Mouse (Mus musculus) liver, embryonic 13.5 days (tissue): ENCODE results near the gene Hoxb2. TPM values are rescaled to one million over a fixed set of nuclear protein-coding genes. Genes with fewer than 3 reads are reported as not detected.

ENCODE experiments used
- ATAC-seq: fragments of 200-750 bp; cut with Nextera tagmentation; 2 replicates; pipeline ENCODE4 v1.8.0; 2017; ENCODE audit warnings: low read depth, mild to moderate bottlenecking, moderate number of reproducible peaks, moderate library complexity
- DNase-seq: peaks from one replicate; pipeline ENCODE4 v3.0.0; 2022
- H3K27ac ChIP-seq: fragments of 300-500 bp; sonication (generic); 2 replicates; pipeline ENCODE4 v1.5.1; 2015; ENCODE audit warnings: moderate library complexity, mild to moderate bottlenecking, inconsistent platforms
- H3K27me3 ChIP-seq: fragments of 300-500 bp; sonication (generic); 2 replicates; pipeline ENCODE4 v1.6.1; 2015; ENCODE audit warnings: mild to moderate bottlenecking, inconsistent platforms
- H3K36me3 ChIP-seq: fragments of 300-500 bp; sonication (generic); 2 replicates; pipeline ENCODE4 v1.6.1; 2015; ENCODE audit warnings: mild to moderate bottlenecking, inconsistent platforms
- H3K4me1 ChIP-seq: fragments of 300-500 bp; sonication (generic); replicated peaks from 2 replicates; pipeline ENCODE4 v1.6.1; 2015; ENCODE audit warnings: inconsistent platforms
- H3K4me2 ChIP-seq: fragments of 300-500 bp; sonication (generic); 2 replicates; pipeline ENCODE4 v1.6.1; 2015; ENCODE audit warnings: inconsistent platforms, mild to moderate bottlenecking, moderate library complexity
- H3K4me3 ChIP-seq: fragments of 300-500 bp; sonication (generic); replicated peaks from 2 replicates; pipeline ENCODE4 v1.5.1; 2015; ENCODE audit warnings: mild to moderate bottlenecking, inconsistent platforms
- H3K9ac ChIP-seq: fragments of 300-500 bp; sonication (generic); 2 replicates; pipeline ENCODE4 v1.6.1; 2015; ENCODE audit warnings: mild to moderate bottlenecking, inconsistent platforms
- H3K9me3 ChIP-seq: fragments of 300-500 bp; sonication (generic); replicated peaks from 2 replicates; pipeline ENCODE4 v1.6.1; 2016; ENCODE audit warnings: inconsistent platforms
- whole genome bisulfite sequencing: fragments of 180-500 bp; shearing (Covaris S2); methylation state at CpG from one replicate; pipeline ENCODE4 v1.1.7; 2015; ENCODE audit not compliant: insufficient replicate concordance; 5-methylcytosine and 5-hydroxymethylcytosine counted together
- polyA plus RNA-seq: library from polyadenylated mRNA; unstranded; fragments of >200 nt; fragmentation: Nextera tagmentation; extraction: Ambion mirVana; gene quantifications from 2 replicates; pipeline ENCODE4 v1.2.1, GENCODE M21; 2015

Hoxb2 gene
- polyA plus RNA-seq, 1 experiment from 2014 or later = 1.7 TPM

DNA sequence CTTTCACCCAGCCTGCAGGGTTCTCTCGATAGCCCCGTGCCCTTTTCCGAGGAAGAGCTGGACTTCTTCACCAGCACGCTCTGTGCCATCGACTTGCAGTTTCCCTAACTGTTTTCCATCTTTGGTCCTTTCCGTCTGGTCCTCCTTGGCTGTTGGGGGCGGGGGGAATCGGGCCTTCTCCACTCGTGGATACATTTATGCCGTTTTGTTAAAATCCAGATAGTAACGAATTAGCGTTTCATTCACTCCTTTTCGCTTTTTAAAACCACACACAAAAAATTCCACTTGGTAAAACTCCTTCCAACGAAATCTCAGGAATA is 3.2 kb downstream of the Hoxb2 start:
- peak overlapping the region; percentile 42 for H3K4me2 ChIP-seq

DNA sequence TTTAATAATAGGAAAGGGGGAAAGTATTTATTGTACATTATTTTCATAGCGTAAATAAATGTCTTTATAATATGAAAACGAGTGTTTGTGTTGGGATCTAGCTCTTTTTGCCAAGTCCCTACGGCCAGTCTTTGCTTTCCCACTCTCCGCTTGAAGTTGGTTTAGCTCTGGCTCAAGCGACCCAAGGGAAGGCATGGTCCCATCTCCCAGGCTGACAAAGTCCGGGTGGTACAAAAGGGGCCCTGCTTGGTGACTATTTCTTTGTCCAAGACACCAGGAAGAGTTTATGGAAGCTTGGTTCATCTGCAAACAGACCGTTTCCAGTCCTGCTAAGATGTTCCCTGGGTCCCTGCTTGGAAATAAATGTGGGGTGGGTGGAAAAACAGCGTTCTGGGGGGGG is 3.6 kb downstream of the Hoxb2 start:
- Histone ChIP-seq H3K4me3 (peak overlapping the region; percentile 16; the same call in 1 of the 2 replicates), H3K4me1 (no peaks in the 10 kb centered on the region), H3K36me3 (no peaks in the 10 kb centered on the region), H3K9me3 (no peaks in the 10 kb centered on the region), H3K27ac (0 out of 2 replicates have a peak overlapping the region, but pooled peaks have one; percentile 43), H3K9ac (peak overlapping the region; percentile 39; the same call in 1 of the 2 replicates), H3K4me2 (peak overlapping the region; percentile 38), H3K27me3 (peaks cover 93% of the 10 kb centered on the region)
- DNase-seq (no peak), ATAC-seq (no peak)
- WGBS = 23% methylated on average over 8 of the region's 8 CpGs

More for the DNA sequence above, 3.2 kb downstream of the Hoxb2 start:
- Histone ChIP-seq H3K4me1 (no peaks in the 10 kb centered on the region), H3K9me3 (no peaks in the 10 kb centered on the region), H3K4me3 (peak overlapping the region; percentile 50), H3K27ac (no peak overlapping the region), H3K36me3 (no peaks in the 10 kb centered on the region), H3K9ac (peak overlapping the region; percentile 56), H3K27me3 (peaks cover 95% of the 10 kb centered on the region)
- WGBS = 6% methylated on average over 14 of the region's 14 CpGs
- ATAC-seq (no peak), DNase-seq (no peak)

DNA sequence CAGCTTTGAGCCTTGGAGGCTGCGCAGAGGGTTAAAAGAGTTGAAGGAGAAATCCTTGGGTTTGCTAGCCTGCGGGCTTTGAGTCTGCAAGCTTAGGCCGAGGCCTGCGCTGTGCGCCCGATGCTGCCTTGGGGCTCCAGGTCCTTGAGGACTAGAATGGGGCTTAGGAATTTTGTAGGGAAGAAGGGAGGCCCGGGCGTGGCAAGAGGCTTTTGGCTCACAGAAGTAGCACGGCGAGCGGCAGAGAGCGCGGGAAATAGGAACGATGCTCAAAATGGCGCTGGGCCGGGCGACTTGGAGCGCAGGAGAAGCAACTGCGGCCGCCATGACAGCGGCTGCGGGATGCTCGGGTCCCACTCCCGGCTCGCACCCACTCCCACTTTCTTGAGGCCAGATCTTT is 4.1 kb downstream of the Hoxb2 start:
- H3K4me2 ChIP-seq = peak overlapping the region; percentile 38
- WGBS = 2% methylated on average over 25 of the region's 25 CpGs
- H3K4me3 ChIP-seq = peak overlapping the region; percentile 16
- no peak for ATAC-seq
- no peaks in the 10 kb centered on the region for H3K4me1 ChIP-seq
- H3K9ac ChIP-seq = peak overlapping the region; percentile 39; the same call in 1 of the 2 replicates
- DNase-seq = no peak
- no peaks in the 10 kb centered on the region for H3K36me3 ChIP-seq
- H3K27me3 ChIP-seq = peaks cover 89% of the 10 kb centered on the region
- H3K9me3 ChIP-seq = no peaks in the 10 kb centered on the region
- peak overlapping the region; percentile 43; the same call in 1 of the 2 replicates for H3K27ac ChIP-seq

DNA sequence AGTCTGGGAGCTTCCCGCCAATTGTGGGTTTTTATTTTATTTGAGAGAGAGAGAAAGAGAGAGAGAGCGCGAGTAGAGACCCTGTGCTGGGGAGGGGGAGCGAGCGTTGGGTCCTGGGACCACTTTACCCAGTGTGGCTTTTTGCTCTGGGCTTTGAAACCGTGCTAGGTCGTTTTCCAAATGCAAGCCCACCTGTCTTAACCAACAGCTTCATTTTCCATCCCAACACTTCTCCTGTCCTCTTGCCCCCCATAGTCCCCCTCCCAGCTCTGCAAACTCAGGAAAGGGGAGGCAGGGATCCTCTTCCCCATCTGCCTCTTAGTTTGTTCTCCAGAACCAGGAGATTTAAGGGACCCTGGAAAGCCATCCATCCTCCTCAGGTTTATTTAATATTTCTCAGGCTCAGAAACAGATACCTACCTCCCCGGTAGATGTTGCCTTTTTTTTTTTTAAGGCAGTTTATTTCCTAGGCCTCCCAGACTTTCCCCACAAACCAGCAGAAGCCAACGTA is 4.5 kb downstream of the Hoxb2 start:
- H3K9me3 ChIP-seq = no peaks in the 10 kb centered on the region
- DNase-seq (no peak), ATAC-seq (no peak)
- no peak overlapping the region for H3K9ac ChIP-seq
- H3K4me1 ChIP-seq = no peaks in the 10 kb centered on the region
- WGBS = 15% methylated on average over 9 of the region's 9 CpGs
- H3K4me2 ChIP-seq = peak overlapping the region; percentile 38
- 0 out of 2 replicates have a peak overlapping the region, but pooled peaks have one; percentile 43 for H3K27ac ChIP-seq
- H3K36me3 ChIP-seq = no peaks in the 10 kb centered on the region
- H3K27me3 ChIP-seq = peaks cover 84% of the 10 kb centered on the region
- H3K4me3 ChIP-seq = peak overlapping the region; percentile 16

DNA sequence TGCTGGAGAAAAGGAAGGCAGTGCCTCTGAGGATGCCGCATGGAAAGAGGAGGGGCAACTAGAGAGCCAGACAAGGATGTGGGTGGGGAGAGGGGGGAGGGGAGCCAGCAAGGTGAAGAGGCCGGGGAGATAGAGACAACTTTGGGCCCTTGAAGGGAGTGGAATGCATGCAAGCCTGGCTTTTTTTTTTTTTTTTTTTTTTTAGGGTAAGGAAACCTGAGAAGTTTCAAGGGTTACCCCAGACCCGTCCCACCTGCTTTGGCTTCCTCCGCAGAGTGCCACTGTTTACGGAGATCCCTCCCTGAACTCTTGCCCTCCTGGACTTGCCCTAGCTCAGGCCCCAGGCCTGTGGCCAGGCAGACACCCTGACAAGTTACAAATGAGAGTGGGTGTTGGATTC is 13.5 kb downstream of the Hoxb2 start:
- WGBS = 12% methylated on average over 5 of the region's 5 CpGs
- no peaks in the 10 kb centered on the region for H3K9me3 ChIP-seq
- ATAC-seq = no peak
- DNase-seq = no peak
- H3K27me3 ChIP-seq = peaks cover 77% of the 10 kb centered on the region
- no peak overlapping the region for H3K27ac ChIP-seq
- H3K9ac ChIP-seq = no peak overlapping the region
- no peaks in the 10 kb centered on the region for H3K36me3 ChIP-seq
- H3K4me3 ChIP-seq = no peak overlapping the region
- no peaks in the 10 kb centered on the region for H3K4me1 ChIP-seq
- H3K4me2 ChIP-seq = no peak overlapping the region

DNA sequence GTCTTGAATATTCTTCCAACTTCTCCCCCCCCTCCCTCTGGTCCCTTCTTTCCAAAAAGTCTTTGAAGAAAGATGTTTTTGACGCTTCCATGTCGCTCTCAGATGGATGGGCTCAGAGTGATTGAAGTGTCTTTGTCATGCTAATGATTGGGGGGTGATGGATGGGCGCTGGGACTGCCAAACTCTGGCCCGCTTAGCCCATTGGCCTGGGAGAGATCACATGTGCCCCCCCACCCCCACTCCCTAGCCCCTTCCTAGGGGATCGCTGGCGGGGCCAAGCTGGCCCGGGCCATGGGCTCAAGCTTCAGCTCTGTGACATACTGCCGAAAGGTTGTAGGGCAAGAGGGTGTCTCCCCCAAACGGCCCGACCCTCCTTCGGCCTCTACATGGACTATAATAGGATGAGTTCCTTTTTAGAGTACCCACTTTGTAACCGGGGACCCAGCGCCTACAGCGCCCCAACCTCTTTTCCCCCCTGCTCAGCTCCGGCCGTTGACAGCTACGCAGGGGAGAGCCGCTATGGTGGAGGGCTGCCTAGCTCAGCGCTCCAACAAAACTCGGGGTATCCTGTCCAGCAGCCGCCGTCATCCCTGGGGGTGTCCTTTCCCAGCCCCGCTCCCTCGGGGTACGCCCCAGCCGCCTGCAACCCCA is 15.2 kb downstream of the Hoxb2 start, which contains the start of gene Hoxb1:
Hoxb1 (plus strand) TSS at position 312 of the 651 bp plus-strand sequence.
- Histone ChIP-seq H3K27ac (no peak within 1 kb of the TSS), H3K4me3 (no peak within 1 kb of the TSS), H3K36me3 (no peaks in the 10 kb centered on the region), H3K4me1 (no peaks in the 10 kb centered on the region), H3K4me2 (no peak within 1 kb of the TSS), H3K9ac (no peak within 1 kb of the TSS), H3K9me3 (no peaks in the 10 kb centered on the region), H3K27me3 (peaks cover 90% of the 10 kb centered on the region)
- ATAC-seq (no peak), DNase-seq (no peak)
- 9% methylated on average over 26 of the region's 26 CpGs for WGBS

DNA sequence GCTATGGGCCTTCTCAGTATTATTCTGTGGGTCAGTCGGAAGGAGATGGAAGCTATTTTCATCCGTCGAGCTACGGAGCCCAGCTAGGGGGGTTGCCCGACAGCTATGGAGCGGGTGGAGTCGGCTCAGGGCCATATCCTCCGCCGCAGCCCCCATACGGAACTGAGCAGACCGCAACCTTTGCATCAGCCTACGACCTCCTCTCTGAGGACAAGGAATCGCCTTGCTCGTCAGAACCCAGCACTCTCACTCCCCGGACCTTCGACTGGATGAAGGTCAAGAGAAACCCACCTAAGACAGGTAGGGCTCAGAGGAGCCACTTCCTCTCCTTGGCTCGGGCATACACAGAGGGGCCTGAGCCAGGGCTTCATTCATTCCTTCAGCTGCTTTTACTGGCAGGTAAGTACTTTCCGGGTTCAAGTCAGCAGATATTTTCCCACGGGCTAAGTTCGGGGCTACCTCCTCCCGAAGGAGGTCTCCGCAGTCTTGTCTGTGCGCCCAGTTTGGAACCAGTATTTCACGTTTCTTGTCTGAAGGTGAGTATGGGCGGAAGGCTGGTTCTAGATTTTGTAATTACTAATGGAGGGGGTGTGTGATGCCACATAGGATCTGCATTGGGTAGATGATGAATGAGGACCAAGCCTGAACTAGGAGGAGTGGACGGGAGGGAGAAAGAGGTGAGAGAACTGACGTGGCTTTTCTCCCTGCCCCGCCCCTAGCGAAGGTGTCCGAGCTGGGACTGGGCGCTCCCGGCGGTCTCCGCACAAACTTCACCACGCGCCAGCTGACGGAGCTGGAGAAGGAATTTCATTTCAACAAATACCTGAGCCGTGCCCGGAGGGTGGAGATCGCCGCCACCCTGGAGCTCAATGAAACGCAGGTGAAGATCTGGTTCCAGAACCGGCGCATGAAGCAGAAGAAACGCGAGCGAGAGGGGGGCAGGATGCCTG is 16.0 kb downstream of the Hoxb2 start:
- Histone ChIP-seq H3K4me1 (no peaks in the 10 kb centered on the region), H3K4me2 (no peak overlapping the region), H3K36me3 (no peaks in the 10 kb centered on the region), H3K27ac (no peak overlapping the region), H3K9me3 (no peaks in the 10 kb centered on the region), H3K4me3 (no peak overlapping the region), H3K9ac (no peak overlapping the region), H3K27me3 (peaks cover 93% of the 10 kb centered on the region)
- 3% methylated on average over 47 of the region's 47 CpGs for WGBS
- DNase-seq (no peak), ATAC-seq (no peak)

DNA sequence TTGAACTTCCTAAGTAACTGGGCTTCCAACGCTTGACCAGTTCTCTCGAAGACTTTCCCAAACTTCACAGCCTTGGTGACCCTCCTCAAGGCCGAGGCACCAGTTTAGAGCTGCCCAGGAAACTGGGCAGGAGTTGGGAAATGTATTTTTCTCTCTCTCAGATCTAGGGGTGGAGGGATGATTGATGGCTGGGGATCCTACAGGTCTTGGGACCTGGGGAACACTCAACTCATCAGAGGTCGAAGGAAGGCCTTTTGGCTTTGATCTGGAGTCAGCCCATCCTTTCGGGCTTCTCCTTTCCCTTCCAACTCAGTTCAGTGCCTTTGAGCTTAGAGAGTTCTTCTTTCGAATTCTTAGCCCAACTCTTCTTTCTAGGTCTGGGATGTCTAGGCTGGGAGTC is 16.8 kb downstream of the Hoxb2 start:
- Histone ChIP-seq H3K4me3 (no peak overlapping the region), H3K4me2 (no peak overlapping the region), H3K4me1 (no peaks in the 10 kb centered on the region), H3K9ac (no peak overlapping the region), H3K27ac (no peak overlapping the region), H3K36me3 (no peaks in the 10 kb centered on the region), H3K9me3 (no peaks in the 10 kb centered on the region), H3K27me3 (peaks cover 90% of the 10 kb centered on the region)
- DNase-seq (no peak), ATAC-seq (no peak)
- 25% methylated on average over 6 of the region's 6 CpGs for WGBS

DNA sequence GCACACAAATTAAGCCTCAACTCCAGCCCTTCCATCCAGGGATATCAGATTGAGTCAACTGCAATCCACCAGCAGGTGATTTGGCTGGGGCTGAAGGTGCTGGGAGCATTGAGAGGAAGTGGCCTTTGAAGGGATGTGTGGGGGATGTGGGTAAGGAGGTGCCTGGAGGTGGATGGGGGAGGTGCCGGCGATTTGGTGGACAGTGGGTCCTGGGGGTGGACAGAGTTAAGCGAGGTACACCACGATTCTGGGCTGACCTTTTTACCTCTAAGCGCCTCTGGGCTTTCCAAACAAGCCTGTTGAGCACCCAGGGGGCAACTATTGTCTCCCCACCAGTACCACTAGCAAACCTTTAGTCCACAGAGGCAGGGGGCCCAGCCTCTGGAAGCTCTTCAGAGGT is 18.4 kb downstream of the Hoxb2 start:
- no peaks in the 10 kb centered on the region for H3K4me1 ChIP-seq
- no peak for ATAC-seq
- peaks cover 92% of the 10 kb centered on the region for H3K27me3 ChIP-seq

DNA sequence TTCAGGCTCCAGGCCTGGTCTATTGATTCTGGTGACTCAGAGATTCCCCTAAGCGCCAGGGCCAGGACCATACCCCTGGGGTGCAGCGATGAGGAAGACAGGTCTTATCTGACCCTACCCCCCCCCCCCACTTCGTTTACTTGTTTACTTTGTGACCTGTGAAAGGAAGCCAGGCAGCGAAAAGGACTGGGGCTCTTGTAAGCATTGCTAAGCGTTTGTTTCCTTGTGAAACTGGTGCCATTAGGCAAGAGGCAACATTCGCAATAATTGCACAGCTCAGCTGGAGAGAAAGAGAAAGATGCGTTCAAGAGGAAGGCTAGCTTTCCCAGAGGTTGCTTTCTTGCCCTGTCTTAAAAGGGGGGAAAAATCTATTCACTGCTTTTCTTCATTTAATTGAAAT is 18.8 kb downstream of the Hoxb2 start:
- no peak for ATAC-seq

More for the DNA sequence above, 18.4 kb downstream of the Hoxb2 start:
- no peak overlapping the region for H3K27ac ChIP-seq
- 26% methylated on average over 5 of the region's 5 CpGs for WGBS
- H3K9me3 ChIP-seq = no peaks in the 10 kb centered on the region
- DNase-seq = no peak
- H3K4me3 ChIP-seq = no peak overlapping the region
- H3K9ac ChIP-seq = no peak overlapping the region
- H3K4me2 ChIP-seq = no peak overlapping the region
- H3K36me3 ChIP-seq = no peaks in the 10 kb centered on the region

DNA sequence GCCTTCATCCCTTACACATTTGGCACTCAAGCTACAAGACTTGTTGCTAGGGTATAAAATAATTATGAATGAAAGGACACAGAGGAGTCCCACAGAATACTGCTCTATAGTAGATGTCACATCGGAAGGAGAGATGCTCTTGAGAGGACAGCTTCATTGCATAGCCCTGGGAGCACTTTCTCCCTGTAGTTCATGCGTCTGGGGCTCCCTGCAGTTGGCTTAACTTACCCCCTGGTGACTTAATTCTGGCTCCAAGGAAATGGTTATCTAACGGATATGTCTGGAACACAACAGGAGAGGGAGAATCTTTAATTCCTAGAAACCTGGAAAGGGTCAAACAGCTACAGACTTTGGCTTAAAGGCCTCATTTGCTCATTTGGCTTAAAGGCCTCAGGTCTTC is 21.4 kb downstream of the Hoxb2 start:
- no peak overlapping the region for H3K9ac ChIP-seq
- H3K4me3 ChIP-seq = no peak overlapping the region
- H3K4me1 ChIP-seq = no peaks in the 10 kb centered on the region
- ATAC-seq (no peak), DNase-seq (no peak)
- no peak overlapping the region for H3K27ac ChIP-seq
- WGBS = 40% methylated on average over 3 of the region's 3 CpGs
- no peaks in the 10 kb centered on the region for H3K36me3 ChIP-seq
- no peak overlapping the region for H3K4me2 ChIP-seq
- H3K9me3 ChIP-seq = no peaks in the 10 kb centered on the region
- H3K27me3 ChIP-seq = peaks cover 89% of the 10 kb centered on the region

More for the DNA sequence above, 18.8 kb downstream of the Hoxb2 start:
- H3K4me2 ChIP-seq = no peak overlapping the region
- no peak overlapping the region for H3K27ac ChIP-seq
- H3K9ac ChIP-seq = no peak overlapping the region
- H3K4me3 ChIP-seq = no peak overlapping the region
- H3K27me3 ChIP-seq = peaks cover 92% of the 10 kb centered on the region
- H3K9me3 ChIP-seq = no peaks in the 10 kb centered on the region
- H3K4me1 ChIP-seq = no peaks in the 10 kb centered on the region
- no peaks in the 10 kb centered on the region for H3K36me3 ChIP-seq
- no peak for DNase-seq
- WGBS = 33% methylated on average over 7 of the region's 7 CpGs
